Mouse (Mus musculus) midbrain, embryonic 10.5 days (tissue): ENCODE data around the gene Upk3a. TPM values are rescaled to one million over a fixed set of nuclear protein-coding genes. Genes with fewer than 3 reads are reported as not detected.

ENCODE experiments used
- DNase-seq: peaks from one replicate; pipeline ENCODE4 v3.0.0-alpha.2; 2017; ENCODE audit warnings: low spot score
- H3K27ac ChIP-seq: fragments of 300-500 bp; sonication (generic); replicated peaks from 2 replicates; pipeline ENCODE4 v1.5.1; 2016; ENCODE audit warnings: mild to moderate bottlenecking
- H3K27me3 ChIP-seq: fragments of 300-500 bp; sonication (generic); 2 replicates; pipeline ENCODE4 v1.6.1; 2016; ENCODE audit warnings: low read depth, mild to moderate bottlenecking; ENCODE audit not compliant: poor library complexity, severe bottlenecking
- H3K36me3 ChIP-seq: fragments of 300-500 bp; sonication (generic); 2 replicates; pipeline ENCODE4 v1.6.1; 2016; ENCODE audit warnings: mild to moderate bottlenecking, moderate library complexity
- H3K4me1 ChIP-seq: fragments of 300-500 bp; sonication (generic); 2 replicates; pipeline ENCODE4 v1.6.1; 2016
- H3K4me3 ChIP-seq: fragments of 300-500 bp; sonication (generic); 2 replicates; pipeline ENCODE4 v1.5.1; 2016; ENCODE audit warnings: mild to moderate bottlenecking, moderate library complexity
- H3K9me3 ChIP-seq: fragments of 300-500 bp; sonication (generic); replicated peaks from 2 replicates; pipeline ENCODE4 v1.6.1; 2016; ENCODE audit warnings: mild to moderate bottlenecking
- WGBS: fragments of 180-500 bp; shearing (Covaris S2); methylation state at CpG from one replicate; pipeline ENCODE4 v1.1.7; 2016; 5-methylcytosine and 5-hydroxymethylcytosine counted together
- polyA plus RNA-seq: library from polyadenylated mRNA; unstranded; fragments of >200 nt; fragmentation: Nextera tagmentation; extraction: Ambion mirVana; gene quantifications from 2 replicates; pipeline ENCODE4 v1.2.1, GENCODE M21; 2016

Gene Upk3a
- 0.16 TPM in 1 of 2 replicates, not detected in the other for polyA plus RNA-seq

- Histone ChIP-seq H3K27me3 (peaks cover 44% of the 10 kb centered on the region), H3K27ac (no peak within 1 kb of the TSS), H3K4me1 (peaks cover 32% of the 10 kb centered on the region), H3K36me3 (no peaks in the 10 kb centered on the region), H3K9me3 (no peaks in the 10 kb centered on the region), H3K4me3 (peak within 1 kb of the TSS; percentile 34; the same call in 1 of the 2 replicates)
- DNase-seq, result peak; percentile 21
- 11% methylated on average over 21 of the region's 21 CpGs for WGBS
Measured at GRCm38 (mm10) chr15:85016951-85017664, at the start of gene Upk3a. Gene Upk3a (plus strand): TSS chr15:85017141.

GRCm38 (mm10) chr15:84968534-84968933, 48.4 kb upstream of the Upk3a start:
- Histone ChIP-seq H3K27me3 (no peaks in the 10 kb centered on the region), H3K36me3 (peaks cover 15% of the 10 kb centered on the region), H3K4me3 (no peak overlapping the region), H3K4me1 (peaks cover 9% of the 10 kb centered on the region), H3K9me3 (no peaks in the 10 kb centered on the region), H3K27ac (no peak overlapping the region)
- 91% methylated on average over 4 of the region's 4 CpGs for WGBS
- DNase-seq, result no peak

- no peaks in the 10 kb centered on the region for H3K9me3 ChIP-seq
- no peak overlapping the region for H3K4me3 ChIP-seq
- H3K27me3 ChIP-seq, result no peaks in the 10 kb centered on the region
- 61% methylated on average over 8 of the region's 8 CpGs for WGBS
- peaks cover 15% of the 10 kb centered on the region for H3K36me3 ChIP-seq
- peaks cover 46% of the 10 kb centered on the region for H3K4me1 ChIP-seq
- DNase-seq, result no peak
- H3K27ac ChIP-seq, result peak overlapping the region; percentile 78
Measured at GRCm38 (mm10) chr15:84972860-84973543, 43.9 kb upstream of the Upk3a start.

GRCm38 (mm10) chr15:84973544-84973871, 43.4 kb upstream of the Upk3a start:
- Histone ChIP-seq H3K27ac (peak overlapping the region; percentile 78), H3K4me1 (peaks cover 46% of the 10 kb centered on the region), H3K4me3 (no peak overlapping the region), H3K36me3 (peaks cover 15% of the 10 kb centered on the region), H3K9me3 (no peaks in the 10 kb centered on the region), H3K27me3 (no peaks in the 10 kb centered on the region)
- no peak for DNase-seq
- WGBS, result 15% methylated on average over 3 of the region's 3 CpGs

- Histone ChIP-seq H3K4me3 (no peak overlapping the region), H3K9me3 (no peaks in the 10 kb centered on the region), H3K36me3 (peaks cover 5% of the 10 kb centered on the region), H3K4me1 (peaks cover 51% of the 10 kb centered on the region), H3K27me3 (no peaks in the 10 kb centered on the region), H3K27ac (peak overlapping the region; percentile 50)
- no peak for DNase-seq
- 39% methylated on average over 4 of the region's 4 CpGs for WGBS
Measured at GRCm38 (mm10) chr15:84975729-84976128, 41.2 kb upstream of the Upk3a start.

- no peak overlapping the region for H3K4me3 ChIP-seq
- no peaks in the 10 kb centered on the region; the same call in 1 of the 2 replicates for H3K27me3 ChIP-seq
- no peaks in the 10 kb centered on the region for H3K9me3 ChIP-seq
- H3K36me3 ChIP-seq, result peaks cover 8% of the 10 kb centered on the region; the same call in 1 of the 2 replicates
- no peak for DNase-seq
- WGBS, result 90% methylated on average over 9 of the region's 9 CpGs
- peaks cover 38% of the 10 kb centered on the region for H3K4me1 ChIP-seq
- no peak overlapping the region for H3K27ac ChIP-seq
Measured at GRCm38 (mm10) chr15:84981609-84982313, 35.2 kb upstream of the Upk3a start.

- Histone ChIP-seq H3K4me3 (no peak overlapping the region), H3K27me3 (no peaks in the 10 kb centered on the region; the same call in 1 of the 2 replicates), H3K9me3 (no peaks in the 10 kb centered on the region), H3K36me3 (peaks cover 8% of the 10 kb centered on the region; the same call in 1 of the 2 replicates), H3K4me1 (peaks cover 39% of the 10 kb centered on the region), H3K27ac (no peak overlapping the region)
- no peak for DNase-seq
- 88% methylated on average over 3 of the region's 3 CpGs for WGBS
Measured at GRCm38 (mm10) chr15:84982888-84983287, 34.1 kb upstream of the Upk3a start.

GRCm38 (mm10) chr15:84983721-84984120, 33.2 kb upstream of the Upk3a start:
- peaks cover 8% of the 10 kb centered on the region; the same call in 1 of the 2 replicates for H3K36me3 ChIP-seq
- H3K9me3 ChIP-seq, result no peaks in the 10 kb centered on the region
- H3K27me3 ChIP-seq, result peaks cover 3% of the 10 kb centered on the region; the same call in 1 of the 2 replicates
- 92% methylated on average over 7 of the region's 7 CpGs for WGBS
- H3K4me3 ChIP-seq, result no peak overlapping the region
- peaks cover 45% of the 10 kb centered on the region for H3K4me1 ChIP-seq
- no peak overlapping the region for H3K27ac ChIP-seq
- no peak for DNase-seq

GRCm38 (mm10) chr15:84985516-84986160, 31.3 kb upstream of the Upk3a start:
- WGBS, result 86% methylated on average over 12 of the region's 12 CpGs
- peaks cover 8% of the 10 kb centered on the region; the same call in 1 of the 2 replicates for H3K36me3 ChIP-seq
- H3K4me3 ChIP-seq, result peak overlapping the region; percentile 88; the same call in 1 of the 2 replicates
- no peak for DNase-seq
- peaks cover 55% of the 10 kb centered on the region for H3K4me1 ChIP-seq
- H3K27me3 ChIP-seq, result peaks cover 17% of the 10 kb centered on the region
- no peak overlapping the region for H3K27ac ChIP-seq
- no peaks in the 10 kb centered on the region for H3K9me3 ChIP-seq

- H3K27me3 ChIP-seq, result peaks cover 17% of the 10 kb centered on the region
- H3K4me1 ChIP-seq, result peaks cover 55% of the 10 kb centered on the region
- peak overlapping the region; percentile 88 for H3K4me3 ChIP-seq
- 71% methylated on average over 4 of the region's 4 CpGs for WGBS
- no peak for DNase-seq
- H3K9me3 ChIP-seq, result no peaks in the 10 kb centered on the region
- peak overlapping the region; percentile 88 for H3K27ac ChIP-seq
- peaks cover 8% of the 10 kb centered on the region; the same call in 1 of the 2 replicates for H3K36me3 ChIP-seq
Measured at GRCm38 (mm10) chr15:84986171-84987019, 30.5 kb upstream of the Upk3a start.

GRCm38 (mm10) chr15:84987020-84987815, 29.7 kb upstream of the Upk3a start:
- DNase-seq, result no peak
- H3K36me3 ChIP-seq, result peaks cover 4% of the 10 kb centered on the region; the same call in 1 of the 2 replicates
- peak overlapping the region; percentile 88 for H3K27ac ChIP-seq
- H3K27me3 ChIP-seq, result peaks cover 17% of the 10 kb centered on the region
- peak overlapping the region; percentile 88 for H3K4me3 ChIP-seq
- under 1% methylated on average over 53 of the region's 53 CpGs for WGBS
- no peaks in the 10 kb centered on the region for H3K9me3 ChIP-seq
- peaks cover 51% of the 10 kb centered on the region for H3K4me1 ChIP-seq
